Mouse (Mus musculus) skeletal muscle tissue, postnatal 0 days (tissue): ENCODE measurements around the gene Gm21903. TPM values are rescaled to one million over a fixed set of nuclear protein-coding genes. Genes with fewer than 3 reads are reported as not detected.

Experiments used
- polyA plus RNA-seq: library from polyadenylated mRNA; unstranded; fragments of >200 nt; fragmentation: Nextera tagmentation; extraction: Ambion mirVana; gene quantifications from 2 replicates; pipeline ENCODE4 v1.2.1, GENCODE M21; 2015

Gm21903 gene
- polyA plus RNA-seq, result not detected in 2 replicates

DNA sequence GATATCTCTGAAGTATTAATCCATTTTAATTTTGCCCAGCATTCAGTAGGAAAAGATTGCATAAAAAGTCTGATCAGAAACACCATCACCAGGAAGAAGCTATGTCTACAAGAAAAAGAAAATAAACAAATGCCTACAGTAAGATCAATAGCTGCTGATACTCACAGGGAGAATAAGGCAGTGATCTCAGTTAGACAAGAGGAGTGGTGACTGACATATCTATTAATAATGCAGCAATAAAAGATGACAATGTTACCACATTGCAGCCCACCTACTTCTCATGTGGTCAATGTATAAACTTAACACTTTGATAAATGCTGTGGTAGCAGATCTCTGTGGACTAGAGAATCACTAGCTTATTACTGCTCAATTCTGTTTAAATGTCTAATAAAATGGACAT, at the start of gene Gm21903:
Gm21903 (minus strand) TSS at position 101 of the 400 bp plus-strand sequence.

DNA sequence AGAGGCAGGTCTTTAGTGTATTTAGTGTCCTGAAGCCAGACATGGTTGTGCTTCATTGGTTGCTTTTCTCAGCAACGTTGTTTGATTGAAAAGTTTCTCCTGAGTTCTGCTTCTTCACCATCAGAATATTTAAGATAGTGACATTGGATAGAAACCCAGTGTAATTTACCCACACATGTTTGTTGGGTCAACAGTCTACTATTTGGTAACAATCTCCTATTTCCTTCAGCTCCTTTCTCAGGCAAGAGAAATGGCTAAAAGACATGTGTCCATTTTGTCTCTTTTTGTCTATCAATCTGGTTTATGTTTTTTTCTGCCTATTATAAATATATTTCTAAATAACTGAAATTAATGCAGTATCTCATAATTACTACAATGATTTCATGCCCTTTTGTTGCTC, 33.8 kb upstream of the Gm21903 start, which contains the start of gene Esp23:
Esp23 (minus strand) TSS at position 101 of the 400 bp plus-strand sequence.

DNA sequence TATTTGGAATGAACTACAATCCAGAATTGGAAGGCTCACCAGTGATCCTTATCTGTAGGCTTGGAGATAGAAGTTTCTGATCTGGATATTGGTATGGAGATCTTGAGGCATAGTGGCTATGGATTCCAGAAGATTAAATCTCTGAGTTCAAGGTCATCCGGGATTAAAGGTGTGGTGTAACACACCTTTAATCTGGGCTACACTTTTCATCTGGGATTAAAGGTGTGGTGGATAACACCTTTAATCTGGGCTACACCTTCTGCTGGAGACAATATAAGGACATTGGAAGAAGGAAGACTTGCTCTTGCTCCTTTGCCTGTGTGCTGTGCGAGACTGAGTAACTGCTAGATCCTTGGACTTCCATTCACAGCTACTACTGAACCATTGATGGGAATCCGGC, 6.7 kb downstream of the Gm21903 start, which contains the start of gene Esp24:
Esp24 (plus strand) TSS at position 301 of the 400 bp plus-strand sequence.

Other genes starting within 250 kb of the Gm21903 start
- not detected in 2 replicates for gene Esp24, start 6.6 kb downstream of the Gm21903 start, polyA plus RNA-seq
- not detected in 2 replicates for gene Esp23, start 33.7 kb upstream of the Gm21903 start, polyA plus RNA-seq
- not detected in 2 replicates for gene Esp22, start 52.0 kb upstream of the Gm21903 start, polyA plus RNA-seq